Mouse (Mus musculus) cerebellum, postnatal 14 days (tissue): Measurements from ENCODE around the gene A730071L15Rik.
A peak's percentile ranks its signal among the peaks of the same experiment; 100 is the strongest.

ENCODE experiments used
- DNase-seq, 2 experiments: peaks; one replicate each; pipeline ENCODE4 v3.0.0; 2021; ENCODE audit warnings: mixed read lengths in 2 of 2

Gene A730071L15Rik

DNA sequence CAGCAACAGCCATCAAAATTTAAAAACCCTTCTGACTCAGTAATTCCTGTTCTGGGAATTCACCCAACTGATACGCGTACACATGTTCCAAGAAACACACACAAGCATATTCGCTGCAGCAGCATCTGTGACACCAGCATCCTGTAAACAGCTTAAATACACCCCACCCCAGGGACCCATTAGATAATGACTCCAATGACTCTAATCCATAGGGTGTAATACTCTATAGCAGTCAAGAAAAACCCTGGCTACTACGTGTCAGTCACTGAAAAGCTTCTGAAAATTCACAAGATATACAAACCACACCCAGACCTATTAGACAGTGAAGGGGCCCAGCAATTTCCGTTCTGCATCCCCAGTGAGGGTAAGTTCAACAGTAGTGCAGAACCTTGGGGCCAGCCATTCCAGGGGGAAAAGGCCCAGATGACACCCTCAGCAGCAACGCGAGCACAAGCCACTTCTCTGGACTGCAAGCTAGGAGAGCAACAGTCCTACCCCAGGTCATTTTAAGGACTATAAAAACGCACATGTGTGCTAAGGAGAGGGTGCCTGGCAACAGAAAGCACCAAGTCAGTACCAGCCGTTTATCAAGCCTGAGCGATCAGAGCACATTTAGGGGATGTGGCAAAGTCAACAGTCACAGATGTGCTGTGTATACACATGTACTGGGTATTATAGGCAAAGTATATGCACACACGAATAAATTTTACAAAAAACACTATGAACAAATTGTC lies 15.5 kb upstream of the A730071L15Rik start:
- DNase-seq, result no peak

DNA sequence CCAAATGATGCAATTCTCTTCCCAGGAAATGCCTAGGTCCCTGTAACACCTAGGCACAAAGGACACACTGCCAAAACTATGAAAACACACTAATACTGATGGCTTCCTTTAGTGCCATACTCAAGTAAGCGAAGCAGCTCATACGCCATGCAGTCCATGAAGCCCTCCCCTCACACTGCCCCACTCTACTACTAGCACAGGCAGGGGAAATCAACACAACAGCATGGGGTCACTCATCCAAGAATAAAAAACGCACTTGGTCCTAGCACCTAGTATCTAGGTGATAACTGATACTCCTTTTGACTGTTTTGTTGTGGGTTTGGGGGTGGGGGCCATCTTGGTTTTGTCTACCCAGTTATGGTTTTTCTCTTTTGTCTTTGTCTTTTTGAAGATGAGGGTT lies 12.4 kb upstream of the A730071L15Rik start:
- DNase-seq, result no peak

DNA sequence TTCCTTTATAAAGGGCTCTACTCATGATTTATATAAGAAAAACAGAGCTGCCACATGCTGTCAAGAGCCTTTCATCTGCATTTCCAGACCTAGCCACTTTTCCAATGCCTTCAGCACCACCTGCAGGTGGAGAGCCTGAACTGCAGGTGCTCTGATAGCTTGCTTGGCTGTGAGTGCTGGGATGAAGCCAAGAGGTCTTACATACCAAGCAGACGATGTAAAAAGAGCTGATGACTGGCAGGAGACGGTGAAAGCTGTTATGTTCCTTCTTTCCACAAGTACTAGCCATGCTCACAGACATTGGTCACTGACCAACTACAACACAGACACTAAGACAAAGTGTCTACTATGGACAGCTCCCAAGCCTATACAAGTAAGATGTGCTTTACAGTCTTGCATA lies 12.0 kb upstream of the A730071L15Rik start:
- DNase-seq, result peak; percentile 98 to 99

DNA sequence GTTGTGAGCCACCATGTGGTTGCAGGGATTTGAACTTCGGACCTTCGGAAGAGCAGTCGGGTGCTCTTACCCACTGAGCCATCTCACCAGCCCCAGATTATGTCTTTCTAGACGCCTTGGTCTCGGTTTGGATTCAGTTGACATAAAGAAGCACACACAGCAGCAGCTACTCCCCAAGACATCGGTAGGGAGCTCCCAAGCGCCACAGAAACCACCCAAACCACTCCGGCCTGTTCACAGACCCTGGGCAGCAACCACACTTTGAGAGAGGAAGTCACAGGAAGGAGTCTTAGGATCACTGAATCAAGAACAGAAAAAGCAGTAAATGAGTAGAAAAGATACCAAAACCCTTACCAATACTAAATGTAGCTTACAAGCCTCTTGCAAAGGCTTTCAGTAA lies 3.0 kb upstream of the A730071L15Rik start:
- DNase-seq, result no peak

DNA sequence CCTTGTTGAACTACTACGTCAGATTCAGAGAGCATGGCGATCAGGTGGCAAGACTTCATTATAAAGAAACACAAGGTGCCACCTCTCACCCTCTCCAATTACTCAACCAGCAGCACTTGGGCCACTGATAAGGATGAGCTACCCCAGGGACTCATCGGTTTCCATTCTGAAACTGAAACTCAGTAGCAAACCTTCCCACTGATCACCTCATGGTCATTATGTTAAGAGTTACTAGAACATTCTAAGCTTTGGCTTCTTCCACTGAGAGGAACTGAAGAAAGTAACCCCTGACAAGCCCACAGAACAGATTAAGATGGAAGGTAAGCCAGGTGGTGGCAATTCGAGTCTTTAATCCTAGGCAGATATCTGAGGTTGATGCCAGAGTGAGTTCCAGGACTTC lies 1.4 kb upstream of the A730071L15Rik start:
- no peak for DNase-seq

DNA sequence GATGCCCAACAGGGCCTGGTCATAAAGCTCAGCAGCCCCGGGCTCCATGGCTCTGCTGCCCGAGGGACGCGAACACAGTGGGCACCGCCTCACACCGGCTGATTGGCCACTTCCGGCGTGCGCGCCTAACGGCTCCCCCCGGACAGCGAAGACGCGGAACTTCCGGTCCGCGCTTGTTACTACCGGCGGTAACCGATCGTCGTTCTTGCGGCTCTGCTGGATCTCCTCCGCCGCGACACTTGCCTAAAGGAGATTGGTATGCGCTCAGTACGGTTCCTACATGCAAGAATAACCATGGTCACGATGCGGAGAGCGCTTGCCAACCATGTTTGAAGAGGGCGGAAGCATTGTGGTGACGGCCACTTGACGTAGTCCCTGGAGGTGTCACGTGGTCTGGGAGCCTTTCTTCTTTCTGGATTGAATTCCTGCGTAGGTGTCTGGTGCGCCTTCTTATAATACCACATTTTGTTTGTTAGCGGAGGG lies 299 bp downstream of the A730071L15Rik start, which contains the start of gene Nudcd3:
Gene Nudcd3 (minus strand): TSS at position 329 of the 483 bp plus-strand sequence.
- DNase-seq, result peak; percentile 91 to 94

DNA sequence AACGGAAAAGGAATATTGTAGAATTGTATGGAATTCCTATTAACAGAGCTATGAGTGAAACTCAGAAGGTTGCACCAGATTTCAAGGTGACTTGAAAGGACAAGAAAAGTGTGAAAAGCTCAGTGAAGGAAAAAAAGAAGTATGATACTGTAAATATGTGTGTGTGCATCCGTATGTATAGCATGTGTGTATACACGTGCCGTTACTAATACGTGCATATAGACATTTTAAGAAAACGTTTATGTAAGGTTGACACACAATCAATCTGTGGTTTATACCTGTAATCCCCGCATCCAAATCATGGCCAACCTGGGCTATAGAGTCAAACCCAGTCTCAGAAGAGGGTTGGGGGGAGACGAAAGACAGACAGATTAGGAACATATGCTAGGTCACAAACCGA lies 741 bp downstream of the A730071L15Rik start:
- DNase-seq, result no peak

DNA sequence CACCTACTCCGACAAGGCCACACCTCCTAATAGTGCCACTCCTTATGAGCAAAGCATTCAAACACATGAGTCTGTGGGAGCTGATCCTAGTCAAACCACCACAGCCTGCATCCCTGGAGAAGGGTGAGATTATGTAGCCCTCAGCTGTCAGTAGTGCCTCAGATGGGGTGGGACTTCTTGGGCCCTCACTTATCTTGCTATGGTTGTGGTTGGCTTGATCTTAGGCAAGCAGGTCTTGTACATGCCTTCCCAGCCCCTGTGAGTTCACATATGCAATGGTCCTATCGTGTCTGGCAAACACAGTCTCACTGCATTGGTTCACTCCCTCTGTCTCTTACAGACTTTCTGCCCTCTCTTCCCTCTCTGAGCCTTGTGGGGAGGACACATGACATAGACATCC lies 7.3 kb downstream of the A730071L15Rik start:
- DNase-seq, result no peak

DNA sequence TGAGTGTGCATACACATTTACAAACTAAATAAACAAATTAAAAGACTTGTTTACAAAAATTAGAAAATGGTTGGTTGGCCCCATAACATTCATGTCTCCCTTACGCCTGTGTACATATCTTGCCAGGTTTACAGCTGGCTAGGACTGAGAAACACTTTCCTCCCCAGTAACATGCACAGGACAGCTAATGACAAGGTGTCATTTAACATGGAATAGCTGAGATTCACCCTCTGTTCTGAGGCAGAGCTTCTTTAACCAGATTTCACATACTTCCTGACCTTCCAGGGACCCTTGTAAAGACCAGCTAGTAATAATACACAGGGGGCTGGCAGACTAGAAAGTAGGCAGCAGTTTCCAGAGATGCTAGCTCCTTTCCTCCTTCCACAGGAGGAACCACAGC lies 8.3 kb downstream of the A730071L15Rik start:
- no peak for DNase-seq

DNA sequence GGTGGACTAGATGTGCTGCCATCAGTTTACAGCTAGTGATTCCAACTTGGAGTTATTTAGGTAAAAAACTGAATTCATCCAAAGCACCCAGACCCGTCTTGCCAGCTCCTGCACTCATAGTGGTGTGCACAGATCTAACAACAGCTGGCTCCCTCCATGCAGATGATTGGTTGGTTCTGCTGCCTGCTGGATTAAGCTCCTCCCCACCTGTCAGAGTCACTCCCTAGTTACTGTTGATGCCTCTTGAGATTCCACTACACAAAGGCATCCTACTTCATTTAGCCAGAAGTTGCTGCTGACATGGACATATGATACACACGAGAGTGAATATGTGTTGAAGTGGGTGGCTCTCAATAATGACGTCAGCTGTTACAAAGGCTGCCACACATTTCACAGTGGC lies 17.0 kb downstream of the A730071L15Rik start:
- DNase-seq, result no peak

DNA sequence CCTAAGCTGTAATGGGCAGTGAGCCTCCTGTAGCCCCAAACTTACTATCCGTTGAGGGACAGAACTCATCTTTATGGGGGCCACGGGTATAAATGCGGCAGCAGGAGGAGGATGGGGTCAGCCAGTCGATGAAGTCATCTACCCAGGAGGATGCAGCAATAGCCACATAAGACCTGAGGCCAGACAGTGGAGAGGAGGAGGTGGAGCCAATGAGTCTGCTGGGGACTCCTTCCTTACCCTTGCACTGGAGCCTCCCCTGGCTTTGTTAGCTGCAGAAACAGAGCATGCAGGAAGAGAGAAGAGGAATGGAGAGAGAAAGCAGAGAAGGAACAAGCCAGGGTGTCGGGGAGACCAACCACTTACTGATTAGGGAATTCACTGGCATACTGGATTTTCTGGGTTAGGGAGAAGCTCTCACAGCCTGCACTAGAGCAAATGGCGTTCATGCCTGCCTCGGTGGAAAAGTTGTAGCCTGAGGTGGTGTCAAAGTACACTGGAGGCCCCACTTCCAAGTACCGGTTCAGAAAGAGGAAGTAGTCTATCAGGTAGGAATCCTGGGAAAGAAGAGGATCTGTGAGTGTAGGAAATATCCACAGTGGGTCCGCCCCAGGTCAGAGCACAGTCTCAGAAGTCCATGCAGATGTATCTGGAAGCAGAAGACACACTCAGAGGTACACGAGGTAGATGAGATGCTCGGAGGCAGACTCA lies 18.5 kb downstream of the A730071L15Rik start:
- no peak for DNase-seq

DNA sequence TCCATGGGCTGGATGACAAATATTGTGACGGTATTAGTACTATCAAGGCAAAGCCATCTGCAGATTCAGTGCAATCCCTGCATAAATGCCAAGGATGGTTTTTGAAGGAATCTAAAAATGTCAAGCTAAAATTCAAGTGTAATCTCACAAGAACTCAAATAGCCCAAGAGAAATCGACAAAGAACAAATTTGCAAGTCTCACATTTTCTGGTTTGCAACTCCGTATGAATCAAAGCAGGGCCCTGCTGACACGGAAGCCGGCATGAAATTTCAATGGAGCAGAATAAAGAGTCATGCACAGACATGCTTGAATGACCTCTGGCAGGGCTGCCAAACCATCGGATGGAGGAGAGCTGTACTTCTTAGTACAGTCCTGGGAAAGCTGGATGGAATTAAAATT lies 20.1 kb downstream of the A730071L15Rik start:
- peak in 1 of 2 experiments; percentile 28 for DNase-seq

DNA sequence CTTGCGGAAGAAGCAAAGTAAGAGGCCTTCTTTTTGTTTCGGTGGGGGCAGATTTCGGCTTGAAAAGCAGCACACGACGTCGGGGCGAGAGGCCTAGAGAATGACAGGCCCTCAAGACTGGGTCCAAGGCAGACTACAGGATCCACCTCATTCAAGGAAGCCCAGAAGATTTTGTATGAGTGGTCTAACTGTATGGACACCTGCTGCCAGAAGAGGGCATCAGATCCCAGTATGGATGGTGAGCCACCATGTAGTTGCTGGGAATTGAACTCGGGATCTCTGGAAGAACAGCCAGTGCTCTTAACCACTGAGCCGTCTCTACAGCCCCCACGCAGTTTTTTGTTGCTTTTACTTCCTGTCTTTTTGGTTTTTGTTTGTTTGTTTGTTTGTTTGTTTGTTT lies 22.4 kb downstream of the A730071L15Rik start:
- DNase-seq, result no peak

DNA sequence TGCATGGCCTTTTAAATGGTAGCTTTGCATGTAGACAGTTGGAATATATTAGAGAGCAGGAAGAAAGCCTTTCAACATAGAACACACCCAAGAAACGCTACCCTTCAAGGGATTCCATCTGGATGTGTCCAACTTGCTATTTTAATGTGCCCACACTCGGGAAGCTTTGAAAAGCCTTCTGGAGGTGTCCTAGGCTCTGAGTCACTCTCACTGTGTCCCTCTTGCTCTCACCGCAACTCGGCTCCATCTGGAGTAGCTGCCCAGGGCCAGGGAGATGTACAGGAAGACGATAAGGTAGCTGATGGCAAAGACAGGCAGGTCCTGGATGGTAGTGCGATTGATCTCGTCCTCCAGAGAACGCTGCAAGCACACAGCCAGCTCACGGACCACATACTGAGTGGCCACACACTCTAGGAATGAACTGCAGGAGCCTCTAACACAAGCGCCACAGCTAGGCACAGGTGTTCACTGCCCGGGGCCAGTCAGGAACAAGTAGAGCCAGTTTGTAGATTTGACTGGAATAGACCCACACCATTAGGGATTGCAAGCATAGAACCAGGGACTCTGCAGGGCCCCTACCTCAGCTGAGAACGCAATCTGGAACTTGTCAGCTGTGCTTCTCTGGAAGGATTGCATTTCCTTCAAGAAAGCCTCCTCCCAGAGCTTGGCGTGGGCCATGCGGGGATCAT lies 24.9 kb downstream of the A730071L15Rik start:
- DNase-seq, result no peak

DNA sequence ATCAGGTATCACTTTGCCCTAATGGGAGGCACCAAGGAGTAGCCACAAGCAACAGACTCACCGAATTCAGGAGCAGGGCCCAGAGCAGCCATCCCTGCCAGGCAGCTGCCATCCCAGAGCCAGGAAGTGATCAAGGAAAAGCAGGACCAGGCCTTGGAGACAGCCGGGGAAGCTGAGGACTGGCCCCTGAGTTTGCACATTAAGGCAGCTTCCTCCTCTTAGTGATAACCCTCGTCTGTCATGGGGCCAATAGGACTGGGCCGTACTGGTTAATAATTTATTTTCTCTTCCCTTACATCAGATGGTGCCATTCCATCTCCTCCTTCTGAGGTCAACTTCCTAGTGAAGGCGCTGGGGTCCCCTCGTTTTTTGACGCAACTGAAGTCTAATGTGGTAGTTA lies 30.2 kb downstream of the A730071L15Rik start, which contains the start of gene Npc1l1:
Gene Npc1l1 (minus strand): TSS at position 132 of the 400 bp plus-strand sequence.
- DNase-seq, result no peak

DNA sequence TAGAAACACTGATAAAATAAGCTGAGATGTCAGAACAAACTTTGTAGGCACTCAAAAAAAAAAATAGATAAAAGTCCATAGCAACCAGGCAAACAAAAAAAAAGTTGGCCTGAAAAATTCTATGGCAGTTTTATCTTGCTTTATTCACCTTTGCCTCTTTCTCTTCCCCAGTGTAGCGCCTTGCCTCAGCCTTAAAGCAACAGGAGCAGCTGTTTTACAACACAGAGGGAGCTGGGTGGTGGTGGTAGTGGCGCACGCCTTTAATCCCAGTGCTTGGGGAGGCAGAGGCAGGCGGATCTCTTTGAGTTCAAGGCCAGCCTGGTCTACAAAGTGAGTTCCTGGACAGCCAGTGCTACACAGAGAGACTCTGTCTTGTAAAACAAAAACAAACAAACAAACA lies 33.2 kb downstream of the A730071L15Rik start:
- no peak for DNase-seq

DNA sequence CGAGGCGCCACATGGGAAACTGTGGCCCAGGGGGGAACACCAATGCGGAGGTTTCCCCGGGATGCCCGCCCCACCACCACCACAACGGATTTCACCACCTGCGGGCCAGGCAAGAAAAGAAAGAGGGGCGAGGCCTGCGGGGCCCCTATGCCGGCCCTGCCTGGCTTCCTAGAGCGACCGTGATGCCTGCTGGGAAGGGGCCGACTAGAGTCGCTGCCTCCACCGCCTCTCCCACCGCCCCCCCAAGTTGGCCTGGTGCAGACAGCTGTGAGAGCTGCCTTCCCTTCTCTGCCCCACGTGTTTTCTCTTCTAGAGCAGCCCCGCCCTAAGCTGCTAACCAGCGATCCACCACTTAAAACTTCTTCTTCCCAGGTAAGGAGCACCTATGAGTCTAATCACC lies 44.9 kb downstream of the A730071L15Rik start:
- DNase-seq, result no peak
